Mouse (Mus musculus) gastrocnemius, adult 18-20 months (tissue): ENCODE data around the gene Olfr331. TPM values are rescaled to one million over a fixed set of nuclear protein-coding genes. Genes with fewer than 3 reads are reported as not detected.
"Not testable (repeated sequence)": the region's sequence is repeated elsewhere in the genome, so short reads cannot be mapped to it uniquely, and the experiment has no call there.

Experiments used
- DNase-seq: peaks from one replicate; pipeline ENCODE4 v3.0.0; 2021; ENCODE audit warnings: low spot score
- long read RNA-seq, 2 experiments: library from polyadenylated mRNA; stranded (forward); transcript quantifications; one replicate each; pipeline ENCODE4 v2.0.0; 2021
- total RNA-seq, 2 experiments: library from RNA; stranded (reverse); gene quantifications; 2 replicates each; pipeline ENCODE4 v1.2.3; 2021

Olfr331 gene
- not detected for total RNA-seq
- long read RNA-seq, experiment 1, result 0 reads
- long read RNA-seq, experiment 2, result 0 reads

DNA sequence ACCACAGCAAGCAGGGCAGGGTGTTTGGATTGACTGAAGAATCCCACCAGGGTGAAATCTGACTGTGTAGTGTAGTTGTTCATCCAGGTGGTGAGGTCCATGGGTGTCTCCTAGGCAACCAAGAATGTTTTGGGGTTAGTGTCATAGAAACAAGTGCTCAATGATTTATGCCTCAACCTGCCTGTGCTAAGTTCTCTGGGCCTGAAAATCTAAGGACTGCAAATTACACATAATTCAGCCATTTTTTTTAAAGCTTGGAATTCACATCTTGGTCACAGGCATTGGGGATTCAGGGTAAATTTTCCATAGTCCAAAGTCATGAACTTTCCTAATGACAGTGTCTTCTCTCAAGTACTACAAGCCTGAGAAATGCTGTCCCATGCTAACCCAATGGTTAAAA lies at the start of gene Olfr331:
Gene Olfr331, minus strand, starts transcription at position 101 of the 400 bp plus-strand sequence.
- DNase-seq, result not testable (repeated sequence)

DNA sequence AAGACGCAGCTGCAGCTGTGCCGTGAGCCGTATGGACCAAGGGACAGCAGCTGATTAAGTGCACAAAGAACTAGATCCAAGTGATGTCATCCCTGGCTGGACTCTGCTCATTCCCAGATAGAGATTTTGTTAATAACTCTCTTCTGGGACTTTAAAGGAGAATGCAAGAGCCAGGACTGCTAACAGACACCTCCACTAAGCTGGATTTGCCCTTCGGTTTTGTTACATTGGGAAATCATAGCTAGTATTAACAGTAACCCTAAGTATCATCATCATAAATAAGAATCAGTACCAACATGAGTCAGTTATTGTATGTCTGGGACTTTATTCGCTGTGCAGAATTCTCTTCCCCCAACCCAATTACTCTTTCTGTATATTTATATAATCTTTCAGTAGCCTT lies 44.0 kb upstream of the Olfr331 start, which contains the start of gene Olfr329-ps:
Gene Olfr329-ps, minus strand, starts transcription at position 101 of the 400 bp plus-strand sequence.
- peak; percentile 10 for DNase-seq

DNA sequence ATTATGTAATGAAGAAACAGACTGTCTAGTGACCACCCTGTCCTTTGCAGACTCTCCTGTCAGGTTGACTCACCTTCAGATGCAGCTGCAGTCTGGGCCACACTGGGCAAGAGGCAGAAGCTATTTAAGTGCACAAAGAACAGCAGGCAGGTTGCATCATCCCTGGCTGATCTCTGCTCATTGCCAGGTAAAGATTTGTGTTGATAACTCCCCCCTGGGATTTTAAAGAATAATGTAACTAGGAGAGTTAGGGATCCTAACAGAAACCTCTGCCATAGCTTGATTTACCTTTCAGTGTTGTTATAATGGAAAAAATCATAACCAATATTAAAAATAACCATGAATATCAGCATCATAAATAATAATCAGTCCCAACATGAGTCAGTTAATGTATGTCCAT lies 32.4 kb upstream of the Olfr331 start, which contains the start of gene Olfr330:
Gene Olfr330, minus strand, starts transcription at position 101 of the 400 bp plus-strand sequence.
- DNase-seq, result not testable (repeated sequence)

DNA sequence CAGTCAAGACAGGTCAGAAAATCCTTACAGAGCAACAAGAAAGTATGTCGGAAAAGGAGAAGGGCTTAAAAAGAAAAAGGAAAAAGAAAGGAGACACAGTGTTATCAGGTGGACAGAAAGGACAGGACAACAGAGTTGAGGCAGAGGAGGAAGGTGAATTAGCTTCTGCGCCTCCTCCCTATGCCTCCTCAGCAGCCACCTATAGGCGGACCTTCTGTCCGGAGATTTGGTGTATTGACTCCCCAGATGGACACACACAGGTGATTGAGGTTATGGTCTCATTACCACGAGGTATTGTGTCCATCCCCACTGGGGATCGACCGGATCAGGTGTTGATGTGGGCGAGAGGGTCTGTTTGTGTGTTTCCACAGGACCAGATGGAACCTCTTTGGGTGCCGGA lies 17.4 kb upstream of the Olfr331 start:
- peak; percentile 25 for DNase-seq

DNA sequence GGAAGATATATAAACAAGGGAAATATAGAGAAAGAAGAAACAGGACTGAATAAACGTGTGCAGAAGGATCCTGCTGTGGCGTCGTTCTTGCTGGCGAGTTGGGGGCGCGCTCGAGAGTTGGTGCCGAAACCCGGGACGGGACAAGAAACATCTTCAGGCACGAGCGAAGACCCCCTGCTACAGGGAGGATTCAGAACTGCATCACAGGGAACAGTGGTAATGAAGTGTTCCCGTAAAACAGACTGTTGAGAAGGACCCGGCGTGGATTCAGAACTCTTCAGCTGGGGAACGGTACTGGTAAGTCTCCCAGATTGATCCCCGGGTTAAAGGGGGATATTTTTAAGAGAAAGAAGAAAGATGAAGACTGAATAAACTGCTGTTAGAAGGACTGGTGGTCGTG lies 16.5 kb upstream of the Olfr331 start:
- DNase-seq, result peak; percentile 66

DNA sequence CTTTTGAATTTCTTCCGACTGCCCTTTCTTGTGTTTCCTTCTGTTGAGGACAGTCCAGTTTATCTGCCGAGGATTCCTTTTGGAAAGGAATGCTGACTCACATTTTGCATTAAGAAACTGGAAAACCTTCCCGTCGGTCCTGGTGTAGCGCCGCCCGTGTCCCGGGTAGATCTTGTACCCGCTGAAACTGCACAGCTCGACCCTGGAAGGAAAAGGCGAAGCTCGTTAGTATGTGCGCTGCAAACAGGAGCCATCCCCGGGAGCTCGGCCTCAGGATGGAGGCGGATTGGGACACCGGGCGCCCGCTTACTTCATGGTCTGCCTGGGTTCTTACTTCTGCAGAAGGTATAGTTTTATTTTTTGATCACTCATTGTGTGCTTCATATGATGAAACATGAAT lies 6.7 kb upstream of the Olfr331 start:
- not testable (repeated sequence) for DNase-seq

DNA sequence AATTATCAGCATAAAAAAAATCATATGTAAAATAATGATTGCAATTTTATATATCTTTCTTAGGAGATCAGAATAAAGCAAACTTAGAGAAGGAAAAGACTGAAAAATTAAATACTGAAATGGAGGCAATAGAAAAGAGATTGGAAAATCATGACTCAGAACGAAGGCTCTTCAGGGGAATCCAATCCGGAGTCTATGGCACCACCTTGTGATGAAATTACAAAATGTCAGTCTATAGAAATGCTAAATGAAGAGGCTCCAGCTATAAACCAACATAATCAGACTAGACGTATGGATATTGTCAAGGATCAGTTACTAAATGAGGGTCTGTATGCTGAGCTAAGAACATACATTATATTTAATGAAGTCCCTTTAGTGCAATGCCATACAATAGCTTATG lies 3.1 kb downstream of the Olfr331 start:
- DNase-seq, result no peak

DNA sequence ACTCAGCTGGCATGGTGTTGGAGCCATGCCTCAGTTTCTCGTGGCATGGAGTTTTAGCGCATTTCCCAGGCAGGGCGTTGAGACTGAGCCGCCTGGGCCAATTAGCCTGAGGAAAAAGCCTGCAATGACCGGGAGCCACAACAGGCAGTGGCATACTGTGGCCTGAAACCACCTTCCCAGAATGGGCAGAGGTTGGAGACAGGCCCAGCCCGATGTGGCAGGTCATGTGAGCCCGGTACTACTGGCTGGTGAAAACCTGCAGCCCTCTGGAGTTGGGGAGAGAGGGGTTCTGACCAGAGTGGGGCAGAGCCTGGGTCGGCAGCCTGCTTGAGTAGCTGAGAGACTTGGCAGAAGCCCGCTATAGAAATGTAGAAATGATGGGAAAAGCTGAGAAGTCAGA lies 3.6 kb downstream of the Olfr331 start:
- DNase-seq, result no peak

DNA sequence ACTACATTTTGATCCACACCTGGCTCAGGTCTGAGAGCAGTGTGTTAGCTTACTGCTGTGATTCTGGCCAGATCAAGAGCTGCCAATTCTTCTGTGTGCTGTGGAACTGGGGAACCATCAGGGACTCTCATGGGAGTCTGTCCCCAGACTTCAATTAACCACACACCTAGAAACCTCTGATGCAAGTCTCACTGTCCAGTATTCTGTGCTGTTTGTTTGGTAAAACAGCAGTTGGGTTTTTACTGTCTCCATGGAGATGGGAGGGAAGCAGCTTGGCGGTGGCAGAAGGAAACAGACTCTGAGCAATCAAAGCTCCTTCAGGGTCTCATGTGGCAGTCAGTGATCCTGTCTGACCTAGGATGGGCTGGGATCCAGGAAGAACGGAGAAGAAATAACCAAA lies 9.9 kb downstream of the Olfr331 start, which contains the start of gene Olfr332:
Gene Olfr332, minus strand, starts transcription at position 101 of the 400 bp plus-strand sequence.
- no peak for DNase-seq

DNA sequence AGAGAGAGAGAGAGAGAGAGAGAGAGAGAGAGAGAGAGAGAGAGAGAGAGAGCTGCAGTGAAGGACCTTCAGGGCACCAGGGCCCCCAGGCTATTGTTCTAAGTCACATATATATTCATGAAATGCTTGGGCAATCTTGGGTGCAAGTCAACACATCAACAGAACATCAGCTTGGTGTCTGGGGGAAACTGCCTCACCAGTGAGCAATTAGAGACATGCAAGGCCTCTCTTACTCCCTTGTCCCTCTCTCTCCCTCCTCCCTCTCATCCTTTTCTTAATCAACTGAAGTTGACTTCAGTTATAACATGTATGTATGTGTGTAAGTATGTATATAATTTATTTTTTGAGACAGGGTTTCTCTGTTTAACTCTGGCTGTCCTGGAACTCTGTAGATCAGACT lies 40.2 kb downstream of the Olfr331 start, which contains the start of gene Olfr30:
Gene Olfr30, minus strand, starts transcription at position 101 of the 400 bp plus-strand sequence.
- no peak for DNase-seq

DNA sequence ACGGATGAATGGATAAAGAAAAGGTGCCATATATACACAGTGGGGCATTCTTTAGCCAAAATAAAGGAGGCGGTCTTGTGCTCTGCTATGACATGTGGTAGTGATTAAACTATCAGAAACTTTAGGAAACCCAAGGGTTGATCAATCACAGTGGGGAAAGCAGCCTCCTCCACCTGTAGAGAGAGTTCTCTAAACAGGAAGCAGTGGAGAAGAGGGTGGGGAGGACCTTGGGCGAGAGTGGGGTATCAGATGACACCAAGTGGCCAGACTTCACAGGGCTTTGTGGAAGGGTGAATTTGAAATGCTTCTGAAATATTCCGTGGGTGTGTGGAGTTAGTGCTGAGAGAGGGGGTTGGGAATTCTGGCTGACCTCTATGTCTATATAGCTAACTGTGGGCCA lies 48.8 kb downstream of the Olfr331 start:
- no peak for DNase-seq

DNA sequence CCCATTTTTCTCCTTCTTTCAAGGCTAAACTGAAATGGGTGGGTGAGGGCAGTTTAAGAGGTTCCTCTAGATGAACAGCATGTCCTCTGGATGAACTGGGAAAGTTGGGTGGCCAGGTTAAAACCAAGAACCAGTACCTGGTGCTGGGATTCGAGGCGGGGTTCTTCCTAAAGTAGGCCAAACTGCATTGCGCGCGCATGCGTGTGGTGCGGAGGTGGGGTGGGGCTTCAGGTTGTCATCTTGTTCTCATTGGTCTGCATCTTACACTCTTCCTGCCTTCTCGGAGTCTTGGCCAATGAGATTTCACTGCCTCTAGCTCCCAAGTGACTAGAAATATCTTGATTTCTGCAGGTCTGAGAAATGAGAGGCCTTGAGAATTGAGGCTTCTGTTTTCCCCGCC lies 49.6 kb downstream of the Olfr331 start, which contains the start of gene Lypd9:
Gene Lypd9, minus strand, starts transcription at position 165 of the 400 bp plus-strand sequence.
- no peak for DNase-seq

Other genes starting within 250 kb of the Olfr331 start
- not detected for gene 4930438A08Rik, start 227.8 kb downstream of the Olfr331 start, total RNA-seq
- gene Zfp692, start 195.5 kb downstream of the Olfr331 start, total RNA-seq, result 1 to 10 TPM; 3.9 to 4.1 TPM
- gene Zfp672, start 172.2 kb downstream of the Olfr331 start, total RNA-seq, result 10 to 100 TPM; 33.2 to 45.7 TPM
- 10 to 100 TPM; 22.4 to 23.3 TPM for gene Sh3bp5l, start 171.8 kb downstream of the Olfr331 start, total RNA-seq
- gene Lypd8, start 123.5 kb downstream of the Olfr331 start, total RNA-seq, result not detected
- not detected for gene 1810065E05Rik, start 81.5 kb downstream of the Olfr331 start, total RNA-seq
- gene Gm12253, start 70.0 kb downstream of the Olfr331 start, total RNA-seq, result not detected
- gene Lypd9, start 49.6 kb downstream of the Olfr331 start, total RNA-seq, result not detected
- gene Olfr30, start 40.3 kb downstream of the Olfr331 start, total RNA-seq, result not detected
- not detected for gene Olfr332, start 10.0 kb downstream of the Olfr331 start, total RNA-seq
- not detected for gene Olfr330, start 32.3 kb upstream of the Olfr331 start, total RNA-seq
- gene Olfr329-ps, start 43.9 kb upstream of the Olfr331 start, total RNA-seq, result not detected
- not detected for gene Olfr328, start 53.1 kb upstream of the Olfr331 start, total RNA-seq
- not detected for gene Olfr224, start 68.0 kb upstream of the Olfr331 start, total RNA-seq
- not detected for gene Olfr325, start 75.2 kb upstream of the Olfr331 start, total RNA-seq
- gene Olfr324, start 92.5 kb upstream of the Olfr331 start, total RNA-seq, result not detected
- not detected for gene 2210407C18Rik, start 113.5 kb upstream of the Olfr331 start, total RNA-seq
- gene Olfr323, start 127.9 kb upstream of the Olfr331 start, total RNA-seq, result not detected
- not detected for gene Trim58, start 137.9 kb upstream of the Olfr331 start, total RNA-seq
- gene Olfr322, start 156.2 kb upstream of the Olfr331 start, total RNA-seq, result not detected
- gene Olfr320, start 178.5 kb upstream of the Olfr331 start, total RNA-seq, result not detected
- not detected for gene Olfr319, start 196.6 kb upstream of the Olfr331 start, total RNA-seq
- not detected for gene Olfr318, start 221.4 kb upstream of the Olfr331 start, total RNA-seq
- gene Olfr317, start 236.6 kb upstream of the Olfr331 start, total RNA-seq, result not detected